Mouse (Mus musculus): ENCODE measurements at regions not wholly inside any gene's neighbourhood (a gene's known extent, or its start where the extent isn't known, plus 50 kb on each side); places are given as distances from the start of the nearest gene placed in this dataset.

DNA sequence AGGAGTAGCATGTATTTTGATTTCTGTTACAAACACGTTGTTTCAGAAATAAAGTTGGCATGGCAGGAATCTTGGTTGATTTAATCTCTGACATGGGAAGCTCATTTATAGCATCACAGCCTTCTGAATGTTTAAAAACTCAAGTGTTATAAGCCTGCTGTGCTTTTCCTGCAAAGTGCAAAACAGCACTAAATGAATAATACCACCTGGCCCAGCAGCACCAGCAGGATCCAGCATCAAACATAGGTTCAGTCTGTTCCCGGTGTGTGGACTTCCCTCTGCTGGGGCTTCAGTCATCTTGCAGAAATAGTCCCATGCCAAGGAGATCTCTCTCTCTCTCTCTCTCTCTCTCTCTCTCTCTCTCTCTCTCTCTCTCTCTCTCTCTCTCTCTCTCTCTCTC lies 154.7 kb upstream of the Tox3 start:
- no peak for DNase-seq (ENCODE audit: low spot score)

DNA sequence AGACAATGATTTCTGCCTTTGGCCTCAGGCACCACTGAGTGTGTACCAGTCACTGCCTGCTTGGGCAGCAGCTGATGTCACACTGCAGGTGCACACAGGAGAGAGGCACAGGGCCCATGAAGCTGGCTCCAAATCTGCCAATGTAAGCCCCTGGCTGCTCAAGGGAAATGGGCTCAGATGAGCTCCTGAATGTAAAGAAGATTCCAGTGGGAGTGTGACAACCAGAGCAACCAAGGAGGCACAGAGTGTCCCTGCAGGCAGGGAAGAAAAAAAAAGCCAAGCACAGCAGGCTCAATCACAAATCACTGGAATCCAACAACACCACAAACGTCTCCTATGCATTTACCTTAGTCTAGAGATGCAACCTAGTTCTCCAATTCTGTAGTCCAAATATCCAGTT lies 151.2 kb upstream of the Tox3 start:
- no peak for DNase-seq (ENCODE audit: low spot score)

DNA sequence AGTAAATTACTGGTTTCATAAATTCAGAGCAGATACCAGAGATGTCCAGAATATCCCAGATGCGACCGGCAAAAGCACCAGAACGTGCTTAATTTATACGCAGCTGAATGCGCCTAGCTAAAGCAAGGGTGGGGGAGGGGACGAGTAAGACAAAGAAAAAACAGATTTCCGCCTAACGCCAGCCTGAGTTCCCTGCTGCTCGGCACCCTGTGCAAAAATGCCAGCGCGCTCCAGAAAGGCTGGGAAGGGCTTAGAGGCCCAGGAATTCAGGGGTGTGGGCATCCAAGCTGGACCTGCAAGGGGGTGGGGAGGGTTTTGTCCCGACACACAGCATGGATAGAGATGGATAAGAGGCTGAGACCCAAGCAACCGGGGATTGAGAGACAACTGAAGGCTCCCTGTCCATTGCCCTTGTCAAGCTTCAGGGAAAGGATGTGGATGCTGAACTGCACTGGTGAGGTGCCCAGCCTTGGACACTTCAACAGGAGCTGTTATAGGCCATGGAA lies 148.6 kb upstream of the Tox3 start:
- no peak for DNase-seq (ENCODE audit: low spot score)

DNA sequence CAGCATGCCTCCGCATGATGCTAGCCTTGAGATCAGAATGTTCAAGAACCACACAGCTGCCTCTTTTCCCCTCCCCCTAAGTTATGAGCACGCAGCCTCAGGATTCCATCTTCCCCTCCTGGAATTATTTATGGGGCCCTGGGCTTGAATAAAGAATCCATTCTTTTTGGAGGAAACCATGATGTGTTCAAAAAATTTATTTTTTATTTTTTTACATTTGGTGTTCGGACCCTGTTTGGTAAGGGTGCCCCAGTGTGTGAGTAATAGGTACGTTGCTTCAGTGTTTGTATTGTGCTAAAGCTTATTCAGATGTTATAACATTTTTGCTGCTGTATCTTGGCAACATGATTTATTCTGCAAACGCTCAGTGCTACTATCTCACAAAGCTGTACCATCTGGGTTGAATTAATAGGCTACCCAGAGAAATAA lies 147.8 kb upstream of the Tox3 start:
- DNase-seq (ENCODE audit: low spot score), result no peak

DNA sequence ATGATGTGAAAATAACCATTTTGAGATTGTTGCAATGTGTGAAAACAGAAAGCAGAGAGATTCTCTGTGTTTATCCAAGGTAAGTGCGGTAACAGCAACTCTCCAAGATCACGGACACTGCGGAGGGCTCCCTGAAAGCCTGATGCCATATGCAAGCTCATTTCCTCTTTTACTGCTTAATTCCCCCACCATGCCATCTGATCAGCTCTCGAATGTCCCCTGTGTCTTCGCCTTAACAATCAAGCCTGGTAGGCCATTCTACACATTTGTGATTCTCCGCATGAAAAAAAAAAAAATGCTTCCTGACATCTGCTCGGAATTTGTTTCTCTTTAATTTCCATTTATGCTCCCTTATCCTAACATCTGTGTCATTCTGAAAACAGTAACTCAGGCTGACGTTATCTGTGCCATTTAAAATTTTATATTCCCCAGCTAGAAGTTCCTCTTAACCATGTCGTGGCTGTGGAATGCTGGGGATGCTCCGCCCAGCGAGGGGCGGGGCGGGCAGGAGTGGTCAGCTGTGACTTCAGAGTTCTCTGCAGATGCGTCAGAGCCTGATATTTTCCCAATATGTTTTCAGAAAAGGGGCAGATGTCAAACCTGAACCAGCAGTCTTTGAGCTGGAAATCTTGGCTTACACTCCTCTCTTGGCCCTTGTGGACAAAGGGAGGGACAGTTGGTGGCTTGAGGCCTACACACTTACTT lies 144.5 kb upstream of the Tox3 start:
- no peak for DNase-seq (ENCODE audit: low spot score)

DNA sequence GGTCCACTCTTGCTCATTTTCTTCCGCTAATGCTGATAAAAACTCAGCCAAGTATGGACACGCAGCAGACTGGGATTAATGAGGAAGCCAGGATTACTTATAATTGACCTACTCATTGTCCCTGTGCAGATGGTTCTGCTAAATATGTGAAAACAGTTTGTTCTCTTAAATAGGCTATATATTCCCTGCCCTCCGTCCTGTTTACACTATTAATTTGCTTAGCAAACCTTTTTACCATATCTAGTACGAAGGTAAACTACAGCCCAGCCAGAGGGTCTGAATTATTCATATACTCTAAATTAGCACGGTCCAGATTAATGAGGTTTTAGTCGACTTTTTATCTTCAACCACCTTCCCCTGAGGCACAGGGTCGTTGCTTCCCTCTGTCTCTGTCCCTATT lies 143.5 kb upstream of the Tox3 start:
- no peak for DNase-seq (ENCODE audit: low spot score)

DNA sequence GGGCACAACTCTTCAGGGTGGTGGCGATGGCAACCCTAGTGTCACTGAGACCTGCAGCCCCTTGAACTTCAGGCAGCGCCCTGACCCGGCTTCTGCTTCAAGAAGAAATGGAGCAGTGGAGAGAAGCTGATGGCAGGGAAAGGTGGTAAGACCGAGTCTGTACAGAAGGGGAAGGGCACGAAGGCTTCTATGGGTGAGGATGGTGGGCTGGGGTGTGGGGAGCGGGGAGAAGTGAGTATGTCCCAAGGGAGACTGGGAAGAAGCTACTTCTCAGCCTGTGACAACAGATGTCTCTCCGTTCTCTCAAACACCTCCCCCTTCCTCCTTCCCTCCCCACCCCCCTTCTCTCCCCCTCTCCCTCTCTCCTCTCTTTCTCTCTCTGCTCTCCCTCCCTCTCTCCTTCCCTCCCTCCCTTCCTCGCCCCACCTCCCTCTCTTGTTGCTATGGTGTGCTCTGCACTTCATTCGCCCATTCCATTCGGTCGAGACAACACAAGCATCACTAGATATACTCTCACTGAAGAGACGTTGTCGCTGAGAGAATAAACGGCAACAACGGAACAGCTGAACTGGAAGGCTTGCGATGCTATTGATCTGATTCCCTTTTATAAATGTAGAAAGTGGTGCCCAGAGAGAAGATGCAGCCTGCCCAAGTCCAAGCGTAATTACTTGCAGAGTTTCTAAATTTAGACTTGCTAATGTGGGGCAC lies 142.7 kb upstream of the Tox3 start:
- no peak for DNase-seq (ENCODE audit: low spot score)

DNA sequence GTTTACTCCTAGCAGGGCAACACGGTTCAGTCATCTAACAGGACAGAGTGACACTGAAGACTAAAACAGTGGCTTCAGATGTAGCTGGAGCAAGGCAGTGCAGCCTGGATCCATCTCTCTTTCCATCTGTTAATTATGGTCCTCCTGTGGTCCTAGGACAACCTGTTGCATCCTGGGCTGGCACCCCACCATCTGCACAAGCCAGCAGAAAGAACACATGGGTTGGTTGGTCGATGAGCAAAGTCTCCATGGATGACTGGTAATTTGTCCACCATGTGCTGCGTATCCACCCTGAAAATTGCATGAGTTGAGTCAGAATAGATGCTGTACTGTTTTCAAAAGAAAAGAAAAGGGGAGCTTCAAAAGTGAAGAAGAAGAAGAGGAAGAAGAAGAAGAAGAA lies 138.4 kb upstream of the Tox3 start:
- DNase-seq (ENCODE audit: low spot score), result no peak

DNA sequence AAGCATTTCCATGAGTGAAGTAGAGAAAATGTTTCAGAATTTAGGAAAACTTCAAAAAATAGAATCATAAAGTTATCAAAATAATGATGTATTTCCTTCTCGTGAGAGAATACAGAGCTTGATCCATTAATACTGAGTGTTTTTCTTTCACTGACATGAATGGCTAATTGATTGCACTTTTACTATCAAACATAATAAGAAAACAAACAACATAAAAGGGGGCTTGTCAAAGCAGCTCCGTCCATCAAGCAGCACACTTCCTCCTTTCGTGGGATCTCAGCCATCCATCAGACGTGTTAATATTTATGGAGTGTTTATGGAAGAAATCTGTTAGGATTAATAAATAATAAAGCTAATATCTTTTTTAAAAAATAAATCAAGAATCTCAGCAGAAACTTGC lies 130.0 kb upstream of the Tox3 start:
- DNase-seq (ENCODE audit: low spot score), result no peak

DNA sequence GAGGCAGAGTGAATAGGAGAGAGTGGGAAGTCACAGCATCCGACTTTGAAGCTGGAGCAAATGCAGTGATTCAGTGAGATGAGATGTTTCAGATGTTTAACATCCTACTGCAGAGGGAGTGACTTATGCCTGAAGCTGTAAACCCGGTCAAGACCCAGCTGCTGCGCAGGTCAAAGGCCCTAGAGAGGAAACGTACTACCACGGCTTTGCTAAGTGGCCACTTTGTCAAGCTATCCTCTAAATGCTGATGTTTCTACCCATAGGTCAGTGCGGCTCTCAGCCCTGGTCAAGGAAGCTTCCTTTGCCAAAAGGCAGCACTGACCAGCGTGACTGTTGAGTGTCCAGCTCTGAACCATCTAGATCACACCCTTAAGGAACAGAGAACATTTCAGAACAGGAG lies 125.9 kb upstream of the Tox3 start:
- DNase-seq (ENCODE audit: low spot score), result no peak

DNA sequence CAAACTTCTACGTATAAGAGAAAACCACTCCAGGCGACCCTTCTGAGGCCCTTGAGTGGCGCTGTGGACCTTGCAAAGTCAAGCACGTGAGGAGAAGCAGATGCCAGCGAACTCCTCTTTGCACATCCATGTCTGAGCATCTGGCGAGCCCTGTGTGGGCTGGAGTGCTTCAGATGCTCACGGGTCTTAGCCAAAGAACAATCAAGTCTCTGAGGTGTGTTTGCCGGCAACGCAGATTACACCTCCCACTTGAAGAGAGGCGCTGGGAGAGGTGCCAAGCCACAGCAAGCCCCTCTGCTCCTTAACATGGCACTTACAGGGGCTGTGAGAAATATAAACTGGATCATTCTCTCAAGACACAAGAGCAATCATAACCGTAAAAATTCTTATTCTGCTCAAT lies 122.7 kb upstream of the Tox3 start:
- DNase-seq (ENCODE audit: low spot score), result no peak

DNA sequence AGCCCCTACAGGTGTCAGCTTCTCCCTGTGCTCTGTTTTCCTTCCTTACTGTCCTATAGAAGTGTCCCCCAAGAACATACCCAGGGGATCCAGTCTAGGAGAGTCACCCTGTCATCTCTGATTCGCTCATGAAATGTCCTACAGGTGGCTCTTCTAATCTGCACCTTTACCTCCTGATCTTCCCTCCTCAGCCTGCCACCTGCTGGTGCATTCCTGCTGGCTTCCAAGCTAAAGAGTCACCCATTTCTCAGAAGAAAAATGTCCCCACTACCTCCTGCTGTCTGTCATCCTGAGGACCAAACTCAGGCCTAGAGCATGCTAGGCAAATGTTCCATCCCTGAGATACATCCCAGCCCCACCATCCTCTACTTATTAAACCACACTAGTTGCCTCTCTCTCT lies 115.6 kb upstream of the Tox3 start:
- DNase-seq (ENCODE audit: low spot score), result no peak

DNA sequence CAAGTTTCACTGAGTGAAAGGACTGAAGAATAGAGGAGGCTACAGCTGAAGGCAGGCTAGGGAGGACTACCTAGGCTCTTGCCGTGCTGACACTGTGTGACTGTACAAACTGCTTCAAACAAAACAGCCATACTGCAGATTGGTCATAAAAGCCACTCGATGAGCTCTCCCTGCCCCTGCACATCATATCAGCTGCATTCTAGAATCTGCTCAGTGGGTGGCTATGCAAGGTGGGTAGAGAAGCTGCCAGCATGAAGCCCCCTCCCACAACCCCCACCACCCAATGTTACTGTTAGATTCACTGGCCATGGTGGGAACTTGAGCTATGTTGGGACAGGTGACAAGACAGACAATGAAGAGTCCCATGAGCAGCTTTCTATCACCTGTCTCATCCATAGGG lies 107.2 kb upstream of the Tox3 start:
- DNase-seq (ENCODE audit: low spot score), result no peak

DNA sequence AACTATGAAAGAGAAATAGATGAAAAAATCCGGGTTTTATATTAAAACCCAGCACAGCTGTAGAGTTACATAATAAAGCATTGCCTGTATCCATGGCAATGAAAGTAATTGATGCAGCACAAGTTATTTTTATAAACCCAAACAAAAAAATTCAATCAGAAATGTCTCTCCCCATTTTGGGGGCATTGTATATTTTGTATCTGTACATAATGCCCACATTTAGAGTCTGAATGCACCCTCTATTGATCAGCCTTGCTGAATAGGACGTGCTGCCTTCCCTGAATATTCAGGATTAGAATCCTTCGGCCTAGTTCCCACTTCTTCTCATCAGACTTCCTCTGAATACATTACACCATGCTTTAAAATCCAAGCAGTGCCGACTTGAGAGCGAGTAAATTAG lies 106.0 kb upstream of the Tox3 start:
- no peak for DNase-seq (ENCODE audit: low spot score)

DNA sequence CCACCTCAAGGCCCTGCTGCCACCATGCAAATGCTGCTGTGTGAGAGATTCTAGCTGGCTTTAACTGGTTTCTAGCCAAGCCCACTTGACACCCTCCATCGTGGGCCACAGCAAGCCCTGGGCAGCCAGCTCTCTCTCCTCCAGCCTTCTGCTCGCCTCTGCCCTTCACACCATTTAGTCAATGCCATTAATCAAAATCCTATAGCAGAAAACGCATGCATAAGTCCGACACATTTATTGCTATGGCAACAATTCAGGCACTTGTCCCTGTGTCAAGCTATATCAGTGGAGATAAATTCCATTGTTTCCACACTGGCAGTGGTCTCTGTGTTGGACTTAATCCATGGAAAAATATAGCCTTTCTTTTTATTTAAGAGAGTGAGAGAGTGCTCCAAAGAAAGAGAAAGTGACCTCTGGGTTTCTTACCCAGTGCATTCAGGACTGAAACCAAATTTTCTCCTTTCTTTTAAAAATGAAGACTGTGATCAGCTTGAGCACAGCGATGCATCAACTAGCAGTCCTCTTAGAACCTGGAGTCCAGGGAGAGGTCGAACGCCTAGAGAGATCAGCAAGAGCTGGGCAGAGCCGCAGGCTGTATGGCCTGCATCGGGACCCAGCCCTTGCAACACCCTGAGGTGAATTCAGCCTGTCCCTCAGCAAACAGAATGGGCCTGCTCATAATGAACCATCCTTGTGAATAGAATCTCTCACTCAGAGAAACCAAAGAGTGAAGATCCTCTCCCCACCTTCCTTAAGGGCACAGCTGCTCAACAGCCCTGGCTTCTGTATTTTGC lies 93.1 kb upstream of the Tox3 start:
- DNase-seq (ENCODE audit: low spot score), result no peak

DNA sequence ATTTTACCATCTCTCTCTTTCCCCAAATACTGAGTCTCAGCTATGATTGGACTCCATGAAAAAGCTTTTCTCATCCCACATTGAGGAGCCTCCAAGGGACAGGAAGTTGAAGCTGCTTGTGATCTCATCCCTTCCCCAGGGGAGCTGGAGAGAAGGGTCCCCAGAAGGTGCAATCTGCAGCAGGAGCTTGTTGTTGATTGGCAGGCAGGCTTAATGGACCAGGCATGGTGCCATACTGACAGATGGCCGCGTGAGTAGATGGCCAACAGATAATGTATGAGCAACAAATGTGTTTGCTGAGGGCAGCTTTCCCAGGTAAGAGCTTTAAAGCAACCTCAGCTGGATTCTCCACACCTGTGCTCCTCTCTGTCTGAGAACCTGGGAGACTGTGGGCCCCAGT lies 65.9 kb upstream of the Tox3 start:
- DNase-seq (ENCODE audit: low spot score), result no peak
